Mouse (Mus musculus) mouse embryonic stem cell (cell line): ENCODE measurements around the gene Dnmbp.

Experiments used
- in situ Hi-C, 2 experiments: fragments of 300-500 bp; cut with MboI; formaldehyde crosslinking; loops; 1 replicate in 1 of 2; 3 replicates in 1 of 2; pipeline ENCODE4 v1.14.3; 2019 to 2020; ENCODE audit warnings: low sequenced_read_pairs in 2 of 2, low pct_unique_long_range_greater_than_20kb in 1 of 2, mixed read lengths in 1 of 2; ENCODE audit not compliant: unreplicated experiment in 1 of 2

Dnmbp gene

DNA sequence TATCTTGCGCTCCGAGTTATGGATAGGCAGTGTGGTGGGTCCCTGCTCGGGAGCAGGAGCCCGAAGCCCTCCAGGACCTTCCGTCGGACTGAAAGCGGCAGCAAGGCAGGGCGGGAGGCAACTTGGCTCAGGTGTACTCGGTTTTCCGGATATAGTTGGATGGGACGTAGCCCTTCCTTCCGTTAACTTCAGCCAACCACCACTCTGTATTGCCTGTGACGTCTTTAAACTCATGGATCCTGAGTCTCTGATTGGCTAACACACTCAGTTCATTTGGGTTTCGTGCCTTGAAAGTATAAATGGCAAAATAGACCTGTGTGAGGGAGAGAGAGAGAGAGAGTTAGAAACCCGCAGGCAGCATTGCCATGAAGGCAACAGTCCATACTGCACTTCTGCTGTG is 92.0 kb downstream of the Dnmbp start:
- in situ Hi-C loops, result no loop called here

DNA sequence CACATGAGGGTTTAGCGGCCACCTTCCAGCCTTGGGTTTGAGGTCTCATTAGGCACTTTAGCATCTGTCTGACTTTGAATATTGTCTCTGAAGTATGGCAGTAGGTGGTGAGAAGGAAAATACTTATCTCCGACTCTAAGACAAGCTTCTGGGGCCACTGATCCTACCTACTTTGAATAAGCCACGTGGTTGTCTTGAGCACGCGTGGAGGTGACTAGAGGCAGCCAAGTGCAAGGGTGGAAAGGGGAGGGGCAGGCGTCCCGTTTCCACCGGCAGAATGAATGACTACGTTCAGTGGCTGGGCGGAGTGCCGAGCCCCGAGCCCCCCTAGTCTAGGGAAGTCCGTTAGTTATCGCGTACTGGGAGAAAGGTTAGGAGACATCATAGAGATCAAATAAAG is 92.9 kb downstream of the Dnmbp start:
- in situ Hi-C loops, result no loop called here

DNA sequence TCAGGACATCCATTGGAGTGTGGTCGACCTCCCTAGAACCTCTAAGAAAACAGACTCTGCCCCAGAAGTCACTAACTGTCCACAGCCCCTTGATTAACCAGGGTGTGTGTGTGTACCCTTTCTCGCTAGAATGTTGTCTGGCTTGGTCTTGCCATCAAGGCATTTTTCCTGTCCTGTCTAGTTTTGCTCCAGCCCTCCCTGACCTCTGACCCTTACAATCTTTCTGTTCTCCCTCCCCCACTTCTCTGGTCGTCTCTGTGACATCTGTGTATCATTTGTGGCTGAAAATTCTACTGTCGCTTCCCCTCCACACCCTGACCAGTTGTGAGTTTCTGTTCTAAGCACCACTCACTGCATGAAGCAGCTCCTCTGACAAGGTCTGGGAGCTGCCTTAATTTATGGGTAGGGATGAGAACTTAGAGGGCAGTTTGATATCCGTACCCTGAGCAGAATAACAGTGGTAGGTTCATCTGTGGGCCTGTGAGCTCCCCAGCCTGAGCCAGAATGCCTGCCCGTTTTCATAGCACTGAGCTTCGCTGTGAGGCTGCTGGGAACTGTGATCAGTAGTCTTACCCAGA is 94.6 kb downstream of the Dnmbp start:
- in situ Hi-C loops, result no loop called here

DNA sequence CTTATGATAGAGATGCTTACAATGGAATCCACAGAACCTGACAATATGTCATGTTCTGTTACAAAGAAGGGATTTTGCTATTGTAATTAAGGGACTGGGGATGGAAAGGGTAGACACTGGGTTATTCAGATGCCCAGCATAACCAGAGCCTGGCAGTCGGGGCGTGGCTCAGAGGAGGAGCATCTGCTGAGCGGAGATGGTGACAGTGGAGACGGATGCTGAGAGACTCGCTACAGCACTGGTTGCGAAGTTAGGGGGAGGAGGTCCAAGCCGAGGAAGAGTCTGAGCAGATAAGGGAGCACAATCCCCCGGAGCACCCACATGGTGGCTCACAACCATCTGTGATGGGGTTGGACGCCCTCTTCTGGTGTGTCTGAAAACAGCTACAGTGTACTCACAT is 96.8 kb downstream of the Dnmbp start:
- in situ Hi-C loops, result no loop called here

DNA sequence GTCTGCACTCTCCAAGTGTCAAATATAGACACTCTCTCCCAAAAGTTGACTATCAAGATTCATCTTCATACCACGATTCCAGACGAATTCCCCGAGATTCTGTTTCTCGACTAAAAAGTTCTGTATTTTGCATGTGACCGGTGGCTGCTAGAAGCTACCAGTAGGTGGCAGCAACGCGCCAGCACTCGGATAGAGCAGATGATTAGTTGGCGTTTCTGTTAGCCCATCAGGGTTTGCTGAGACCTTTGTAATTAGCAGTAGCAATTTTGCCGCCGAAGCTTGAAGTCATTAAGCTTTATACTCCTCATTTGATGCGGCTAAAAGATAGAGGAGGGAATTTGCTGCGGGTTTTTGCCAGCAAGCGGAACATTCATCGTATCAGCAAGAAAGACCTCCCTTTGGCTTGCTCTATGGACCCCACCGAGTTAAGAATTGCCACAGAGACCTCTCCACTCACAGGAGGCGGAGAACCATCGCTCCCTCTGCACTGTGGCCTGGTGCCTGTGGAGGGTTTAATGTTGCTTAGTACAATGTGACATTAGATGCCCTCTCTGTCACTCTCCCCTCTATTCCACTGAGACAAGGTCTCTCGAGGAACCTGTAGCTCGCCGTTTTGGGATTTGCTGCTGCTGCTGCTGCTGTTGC is 107.4 kb downstream of the Dnmbp start:
- in situ Hi-C loops, result loop anchor here (10.0 kb wide), 1 partner anchor 122 kb away; no protein-coding TSS in a partner anchor

DNA sequence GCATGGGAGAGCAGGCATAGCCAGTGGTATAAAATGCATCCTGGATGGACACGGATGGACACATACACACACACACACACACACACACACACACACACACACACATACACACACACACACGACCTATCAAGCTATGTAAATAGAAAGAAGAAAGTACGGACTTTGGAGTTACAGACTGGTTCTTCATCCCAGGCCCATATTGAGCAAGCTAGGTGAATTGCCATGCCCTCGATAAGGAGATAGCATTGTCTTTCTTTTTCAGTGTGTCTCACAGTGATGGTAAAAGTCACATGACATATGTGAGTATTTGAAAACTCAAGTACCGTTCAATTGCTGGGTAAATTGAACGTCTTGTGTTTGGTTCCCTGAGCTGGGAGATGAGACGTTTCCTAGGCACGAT is 113.1 kb downstream of the Dnmbp start:
- in situ Hi-C loops, result no loop called here

DNA sequence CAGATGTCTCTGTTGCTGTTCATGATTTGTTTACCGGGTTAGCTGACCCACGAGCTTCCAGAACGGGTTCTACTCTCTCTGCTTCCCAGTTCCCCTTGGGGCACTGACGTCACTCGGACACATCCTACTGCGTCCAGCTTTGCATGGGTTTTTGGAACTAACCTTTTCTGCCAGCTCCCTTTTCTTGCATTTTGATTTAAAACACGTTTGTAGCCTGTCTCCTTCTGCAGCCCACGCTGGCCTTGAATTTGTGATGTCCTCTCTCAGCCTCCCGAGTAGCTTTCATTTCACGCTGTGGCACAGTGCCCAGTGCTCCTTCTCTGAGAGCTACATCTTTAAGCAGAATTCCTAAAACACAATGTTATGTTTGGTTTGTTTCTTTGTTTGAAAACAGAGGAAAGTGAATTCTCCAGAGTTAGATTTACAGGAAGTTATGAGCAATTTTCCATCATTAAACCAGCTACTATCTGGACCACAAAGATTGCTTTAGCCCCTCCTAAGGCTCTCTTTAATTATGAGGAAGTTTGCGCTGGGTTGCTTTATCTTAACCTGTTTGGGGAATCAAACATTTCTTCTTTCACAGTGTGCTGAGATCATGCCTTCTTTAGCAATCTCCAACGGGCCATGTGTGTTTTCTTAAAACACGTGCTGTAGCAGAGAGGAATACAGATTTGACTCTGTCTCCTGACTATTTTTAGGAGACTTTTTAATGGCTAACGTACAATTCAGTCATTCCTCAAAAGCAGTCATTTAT is 124.2 kb downstream of the Dnmbp start:
- in situ Hi-C loops, result no loop called here

DNA sequence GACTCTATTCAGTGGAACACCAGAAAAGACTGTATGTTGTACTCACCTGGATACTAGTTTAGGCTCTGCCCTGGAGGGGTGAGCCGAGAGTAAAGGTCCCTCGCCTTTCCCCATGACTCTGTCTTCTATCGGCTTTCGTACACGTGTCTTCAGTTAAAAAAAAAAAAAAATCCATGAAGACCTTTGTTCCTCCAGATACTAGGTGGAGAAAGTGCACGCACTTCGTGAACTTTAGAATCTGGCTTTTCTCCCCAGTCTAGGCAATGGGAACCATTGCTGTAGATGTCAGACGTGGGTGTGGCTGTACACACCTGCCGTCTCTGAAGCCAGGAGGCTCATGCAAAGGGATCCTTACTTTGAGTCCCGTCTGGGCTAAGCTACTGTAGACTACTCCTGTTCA is 126.7 kb downstream of the Dnmbp start:
- in situ Hi-C loops, result no loop called here

DNA sequence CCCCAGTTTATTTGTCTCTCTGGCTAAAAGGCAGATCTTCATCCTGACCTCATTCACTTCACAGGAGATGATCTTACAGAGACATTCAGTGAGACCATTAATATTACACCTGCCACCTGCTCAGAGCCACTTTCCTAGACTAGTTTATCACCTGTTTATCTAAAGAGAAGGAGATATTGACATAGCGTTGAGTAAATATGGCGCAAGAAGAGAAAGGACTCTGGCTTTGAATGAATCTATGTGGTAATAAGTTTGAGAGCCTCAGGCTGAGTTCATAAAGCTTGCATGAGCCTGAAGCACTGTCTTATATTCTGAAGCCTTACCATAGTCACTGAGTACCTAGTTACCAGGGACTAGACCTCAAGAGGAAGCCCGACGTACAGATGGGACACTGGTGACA is 128.6 kb downstream of the Dnmbp start:
- in situ Hi-C loops, result no loop called here

DNA sequence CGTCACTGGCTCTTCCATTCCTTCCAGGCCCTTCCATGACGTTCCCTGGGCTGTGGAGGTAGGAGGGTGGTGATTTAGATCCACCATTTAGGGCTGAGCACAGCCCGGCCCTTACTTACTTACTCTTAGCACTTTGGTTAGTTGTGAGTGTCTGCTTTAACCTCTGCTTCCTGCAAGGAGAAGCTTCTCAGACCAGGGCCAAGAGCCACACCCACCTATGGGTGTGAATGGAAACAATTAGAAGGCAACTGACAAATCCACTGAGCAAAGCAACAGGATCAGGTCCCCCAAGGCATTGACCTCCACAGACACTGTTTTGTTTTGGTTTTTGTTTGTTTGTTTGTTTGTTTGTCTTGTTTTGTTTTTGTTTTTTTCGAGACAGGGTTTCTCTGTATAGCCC is 130.7 kb downstream of the Dnmbp start:
- in situ Hi-C loops, result no loop called here

DNA sequence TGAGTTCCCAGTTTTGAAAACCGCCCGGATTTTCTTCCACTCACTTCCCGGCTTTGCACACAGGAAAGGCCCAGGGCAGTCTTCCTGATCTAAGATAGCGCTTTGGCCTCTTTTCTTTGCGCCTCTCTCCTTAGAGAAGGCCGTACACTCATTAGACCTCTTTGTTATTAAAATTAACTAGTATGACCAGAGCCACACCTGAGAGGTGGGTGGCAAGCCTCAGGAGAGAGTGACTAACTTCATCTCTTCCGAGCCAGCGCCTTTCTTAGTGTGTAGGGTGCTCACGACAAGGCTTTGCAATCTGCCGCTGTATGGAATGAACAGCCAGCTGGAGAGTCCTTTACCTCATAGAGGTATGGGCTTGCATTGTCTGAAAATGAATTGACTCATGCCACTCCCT is 136.1 kb downstream of the Dnmbp start:
- in situ Hi-C loops, result no loop called here

DNA sequence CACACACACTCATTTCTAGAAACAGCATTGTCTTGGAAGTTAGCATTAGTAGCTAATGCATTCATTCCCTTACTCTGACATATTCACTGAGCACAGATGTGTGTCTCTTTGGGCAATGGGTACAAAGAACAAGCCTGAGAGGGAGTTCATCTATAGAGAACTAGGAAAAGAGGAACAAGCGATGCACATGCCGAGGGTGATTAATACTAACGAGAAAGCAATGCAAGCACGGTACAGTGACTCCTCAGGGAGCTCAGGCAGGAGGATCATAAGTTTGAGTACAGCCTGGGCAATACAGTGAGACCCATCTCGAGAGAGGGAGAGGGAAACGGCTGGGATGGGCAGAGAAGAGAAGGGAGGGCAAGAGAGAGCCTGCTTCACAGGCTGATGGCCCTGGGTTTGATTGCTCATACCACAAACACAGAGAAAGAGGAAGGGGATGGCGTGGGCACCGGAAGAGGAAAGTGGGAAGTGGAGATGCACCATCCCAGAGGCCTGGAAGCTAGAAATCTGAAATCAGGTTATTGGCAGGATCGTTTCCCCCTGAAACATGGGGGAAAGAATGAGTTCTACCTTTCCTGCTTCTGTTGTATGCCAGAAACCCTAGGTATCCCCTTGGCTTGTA is 138.5 kb downstream of the Dnmbp start:
- in situ Hi-C loops, result no loop called here

DNA sequence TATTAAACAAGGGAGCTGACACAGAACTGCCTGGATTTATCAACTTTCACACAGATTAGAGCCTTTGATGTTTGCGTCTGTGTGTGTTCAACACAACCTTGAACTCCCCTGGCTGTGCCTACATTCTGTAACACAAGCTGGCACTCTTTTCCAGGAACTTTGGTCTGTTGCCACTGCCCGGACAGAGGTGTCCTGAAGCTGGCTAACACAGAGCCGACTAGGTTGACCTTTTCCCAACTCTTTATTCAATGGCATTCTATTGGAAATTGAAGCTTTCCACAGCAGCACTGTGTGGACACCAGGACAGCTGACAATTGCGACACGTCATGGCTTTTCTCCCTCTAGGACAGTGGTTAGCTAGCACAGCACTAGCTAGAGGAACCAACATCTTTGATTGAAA is 142.8 kb downstream of the Dnmbp start:
- in situ Hi-C loops, result no loop called here
